Mouse (Mus musculus) urinary bladder, adult 18-20 months (tissue): ENCODE data around the gene Gli2.

Experiments used
- DNase-seq, 2 experiments: peaks; one replicate each; pipeline ENCODE4 v3.0.0; 2022; ENCODE audit warnings: low spot score in 2 of 2, mixed read lengths in 2 of 2

Gli2 gene

GRCm38 (mm10) chr1:118994482-118995105, 58.8 kb downstream of the Gli2 start:
- DNase-seq = no peak

- DNase-seq = no peak
Measured at GRCm38 (mm10) chr1:118993775-118994174, 59.6 kb downstream of the Gli2 start.

- DNase-seq = no peak
Measured at GRCm38 (mm10) chr1:118988331-118988730, 65.1 kb downstream of the Gli2 start.

GRCm38 (mm10) chr1:118987538-118987937, 65.9 kb downstream of the Gli2 start:
- DNase-seq = no peak

GRCm38 (mm10) chr1:118983389-118983788, 70.0 kb downstream of the Gli2 start:
- no peak for DNase-seq

GRCm38 (mm10) chr1:118982805-118983211, 70.6 kb downstream of the Gli2 start:
- no peak for DNase-seq

GRCm38 (mm10) chr1:118981943-118982804, 71.2 kb downstream of the Gli2 start:
- peak in 1 of 2 experiments; percentile 40 for DNase-seq

GRCm38 (mm10) chr1:118980636-118981035, 72.8 kb downstream of the Gli2 start:
- DNase-seq = no peak

GRCm38 (mm10) chr1:118976596-118976995, 76.8 kb downstream of the Gli2 start:
- peak; percentile 37 to 87 for DNase-seq

- DNase-seq = no peak
Measured at GRCm38 (mm10) chr1:118975376-118975775, 78.0 kb downstream of the Gli2 start.

GRCm38 (mm10) chr1:118970068-118970467, 83.4 kb downstream of the Gli2 start:
- DNase-seq = no peak

GRCm38 (mm10) chr1:118969409-118969808, 84.0 kb downstream of the Gli2 start:
- DNase-seq = no peak

GRCm38 (mm10) chr1:118968661-118969179, 84.7 kb downstream of the Gli2 start:
- DNase-seq = no peak

- no peak for DNase-seq
Measured at GRCm38 (mm10) chr1:118967976-118968375, 85.4 kb downstream of the Gli2 start.

GRCm38 (mm10) chr1:118967281-118967680, 86.1 kb downstream of the Gli2 start:
- peak in 1 of 2 experiments; percentile 28 for DNase-seq

- DNase-seq = no peak
Measured at GRCm38 (mm10) chr1:118958644-118959043, 94.8 kb downstream of the Gli2 start.

- DNase-seq = peak; percentile 19 to 67
Measured at GRCm38 (mm10) chr1:118955791-118956190, 97.6 kb downstream of the Gli2 start.

- peak in 1 of 2 experiments; percentile 22 for DNase-seq
Measured at GRCm38 (mm10) chr1:118954434-118955301, 98.8 kb downstream of the Gli2 start.

GRCm38 (mm10) chr1:118953031-118953430, 100.4 kb downstream of the Gli2 start:
- DNase-seq = no peak

- no peak for DNase-seq
Measured at GRCm38 (mm10) chr1:118952318-118952717, 101.1 kb downstream of the Gli2 start.

- DNase-seq = no peak
Measured at GRCm38 (mm10) chr1:118948407-118948806, 105.0 kb downstream of the Gli2 start.

- DNase-seq = no peak
Measured at GRCm38 (mm10) chr1:118947221-118947620, 106.2 kb downstream of the Gli2 start.
